Mouse (Mus musculus) bone marrow, adult 2 months (tissue): ENCODE measurements at regions not wholly inside any gene's neighbourhood (a gene's known extent, or its start where the extent isn't known, plus 50 kb on each side); places are given as distances from the start of the nearest gene placed in this dataset.

Source experiments
- CTCF ChIP-seq: fragments of 200-500 bp; IDR thresholded peaks from 2 replicates; pipeline ENCODE4 v1.5.1; 2011; ENCODE audit warnings: low read length, control low read depth; ENCODE audit not compliant: control insufficient read depth, insufficient read depth
- POLR2A ChIP-seq: fragments of 200-500 bp; IDR thresholded peaks from 2 replicates; pipeline ENCODE4 v1.6.1; 2011; ENCODE audit warnings: low read depth, mild to moderate bottlenecking, control low read depth, low read length, borderline replicate concordance; ENCODE audit not compliant: control insufficient read depth

DNA sequence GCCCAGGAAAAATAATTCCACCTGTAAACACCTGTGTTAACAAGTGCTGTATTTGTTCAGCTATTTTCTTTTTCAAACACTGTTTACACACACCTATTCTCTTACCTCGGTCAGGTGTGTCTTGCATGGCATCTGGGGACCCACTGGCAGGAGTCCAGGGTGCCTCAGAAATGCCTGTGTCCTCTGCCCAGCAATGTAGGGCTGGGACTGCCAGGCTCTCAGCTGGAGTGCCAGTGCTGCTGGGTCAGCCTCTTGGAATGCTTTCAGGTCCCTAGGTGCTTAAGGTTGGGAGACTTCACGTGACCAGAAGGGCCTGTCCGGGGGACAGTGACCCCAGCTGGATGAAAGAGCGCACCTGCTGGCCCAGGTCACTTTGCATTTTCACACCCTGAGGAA is 112.4 kb upstream of the Id2 start:
- TF ChIP-seq CTCF (no peak), POLR2A (no peak)
